Mouse (Mus musculus) megakaryocyte, embryonic 14.5 days (primary cell): ENCODE data around the gene Gm17545. TPM values are rescaled to one million over a fixed set of nuclear protein-coding genes. Genes with fewer than 3 reads are reported as not detected.
"Not testable (repeated sequence)": the region's sequence is repeated elsewhere in the genome, so short reads cannot be mapped to it uniquely, and the experiment has no call there.

ENCODE experiments used
- H3K27me3 ChIP-seq: replicated peaks from 2 replicates; pipeline ENCODE3; 2012; ENCODE audit warnings: inconsistent platforms
- H3K36me3 ChIP-seq: replicated peaks from 2 replicates; pipeline ENCODE3; 2012; ENCODE audit warnings: low read length, inconsistent platforms, mixed read lengths
- H3K4me1 ChIP-seq: 2 replicates; pipeline ENCODE4 v1.6.1; 2012; ENCODE audit warnings: inconsistent platforms
- H3K4me3 ChIP-seq: replicated peaks from 2 replicates; pipeline ENCODE3; 2012; ENCODE audit warnings: moderate library complexity, mild to moderate bottlenecking, inconsistent platforms
- H3K9me3 ChIP-seq: 2 replicates; pipeline ENCODE4 v1.6.1; 2012; ENCODE audit warnings: inconsistent platforms
- FLI1 ChIP-seq: IDR thresholded peaks from 2 replicates; pipeline ENCODE4 v1.6.1; 2012; ENCODE audit warnings: low read length, inconsistent platforms, mixed read lengths
- GATA1 ChIP-seq: IDR thresholded peaks from 3 replicates; pipeline ENCODE4 v1.6.1; 2012; ENCODE audit warnings: mixed read lengths, low read length, inconsistent platforms, borderline replicate concordance
- polyA plus RNA-seq: library from polyadenylated mRNA; stranded (reverse); fragments of >175 nt; gene quantifications from 2 replicates; pipeline ENCODE4 v1.2.3, GENCODE M21; 2012; ENCODE audit warnings: low replicate concordance; ENCODE audit not compliant: insufficient read depth

Gene Gm17545
- polyA plus RNA-seq, result not detected in 2 replicates

- H3K27me3 ChIP-seq, H3K4me3 ChIP-seq, H3K9me3 ChIP-seq: not testable (repeated sequence)
- Histone ChIP-seq H3K4me1 (peaks cover 17% of the 10 kb centered on the region), H3K36me3 (peaks cover 100% of the 10 kb centered on the region)
Measured at GRCm38 (mm10) chr9:22453990-22454389, at the start of gene Gm17545. TSS of gene Gm17545 (plus strand) at chr9:22454290.

- H3K9me3 ChIP-seq, result no peaks in the 10 kb centered on the region
Measured at GRCm38 (mm10) chr9:22405414-22405813, 48.7 kb upstream of the Gm17545 start.

GRCm38 (mm10) chr9:22407633-22408032 lies 46.5 kb upstream of the Gm17545 start:
- not testable (repeated sequence) for H3K9me3 ChIP-seq, H3K36me3 ChIP-seq, H3K4me3 ChIP-seq, H3K27me3 ChIP-seq
- peaks cover 19% of the 10 kb centered on the region for H3K4me1 ChIP-seq

More at GRCm38 (mm10) chr9:22405414-22405813, 48.7 kb upstream of the Gm17545 start:
- no peaks in the 10 kb centered on the region for H3K36me3 ChIP-seq
- no peak overlapping the region for H3K4me3 ChIP-seq
- TF ChIP-seq FLI1, result no peak
- TF ChIP-seq GATA1, result no peak
- H3K27me3 ChIP-seq, result no peaks in the 10 kb centered on the region
- peaks cover 7% of the 10 kb centered on the region for H3K4me1 ChIP-seq

- H3K27me3 ChIP-seq, H3K9me3 ChIP-seq, H3K4me3 ChIP-seq, H3K36me3 ChIP-seq: not testable (repeated sequence)
- H3K4me1 ChIP-seq, result peaks cover 19% of the 10 kb centered on the region
Measured at GRCm38 (mm10) chr9:22408344-22408743, 45.7 kb upstream of the Gm17545 start.

- no peak for TF ChIP-seq GATA1
- TF ChIP-seq FLI1, result no peak
- H3K27me3 ChIP-seq, result peaks cover 2% of the 10 kb centered on the region
- no peaks in the 10 kb centered on the region for H3K36me3 ChIP-seq
- H3K4me3 ChIP-seq, result no peak overlapping the region
- H3K4me1 ChIP-seq, result peaks cover 28% of the 10 kb centered on the region
- H3K9me3 ChIP-seq, result no peaks in the 10 kb centered on the region
Measured at GRCm38 (mm10) chr9:22409501-22409900, 44.6 kb upstream of the Gm17545 start.

- Histone ChIP-seq H3K4me3 (peak within 1 kb of the TSS; percentile 93), H3K27me3 (peaks cover 8% of the 10 kb centered on the region), H3K4me1 (peaks cover 33% of the 10 kb centered on the region), H3K9me3 (no peaks in the 10 kb centered on the region), H3K36me3 (no peaks in the 10 kb centered on the region)
- TF ChIP-seq FLI1 (no peak), GATA1 (no peak)
Measured at GRCm38 (mm10) chr9:22411002-22411857, 42.9 kb upstream of the Gm17545 start, which contains the start of gene 9530077C05Rik. TSS of gene 9530077C05Rik (plus strand) at chr9:22411513.

- Histone ChIP-seq H3K9me3 (no peaks in the 10 kb centered on the region), H3K4me1 (peaks cover 21% of the 10 kb centered on the region), H3K4me3 (no peak overlapping the region), H3K27me3 (peaks cover 12% of the 10 kb centered on the region), H3K36me3 (no peaks in the 10 kb centered on the region)
- TF ChIP-seq GATA1 (no peak), FLI1 (no peak)
Measured at GRCm38 (mm10) chr9:22416187-22416586, 37.9 kb upstream of the Gm17545 start.

GRCm38 (mm10) chr9:22417547-22417946 lies 36.5 kb upstream of the Gm17545 start:
- Histone ChIP-seq H3K9me3 (no peaks in the 10 kb centered on the region), H3K4me1 (peaks cover 14% of the 10 kb centered on the region), H3K36me3 (no peaks in the 10 kb centered on the region), H3K27me3 (peaks cover 12% of the 10 kb centered on the region), H3K4me3 (no peak overlapping the region)
- TF ChIP-seq FLI1 (no peak), GATA1 (no peak)

GRCm38 (mm10) chr9:22419877-22420276 lies 34.2 kb upstream of the Gm17545 start:
- no peak overlapping the region for H3K4me3 ChIP-seq
- TF ChIP-seq FLI1 (no peak), GATA1 (no peak)
- H3K27me3 ChIP-seq, result peaks cover 8% of the 10 kb centered on the region
- no peaks in the 10 kb centered on the region for H3K9me3 ChIP-seq
- no peaks in the 10 kb centered on the region for H3K36me3 ChIP-seq
- H3K4me1 ChIP-seq, result peaks cover 6% of the 10 kb centered on the region; the same call in 1 of the 2 replicates

GRCm38 (mm10) chr9:22420491-22420890 lies 33.6 kb upstream of the Gm17545 start:
- TF ChIP-seq FLI1 (no peak), GATA1 (no peak)
- peaks cover 6% of the 10 kb centered on the region for H3K27me3 ChIP-seq
- 0 out of 2 replicates have a peak, but pooled peaks cover 3% of the 10 kb centered on the region for H3K4me1 ChIP-seq
- H3K9me3 ChIP-seq, result no peaks in the 10 kb centered on the region
- H3K4me3 ChIP-seq, result no peak overlapping the region
- no peaks in the 10 kb centered on the region for H3K36me3 ChIP-seq
